Mouse (Mus musculus) G1E (cell line): ENCODE results near the gene Scfd2.

ENCODE experiments used
- CTCF ChIP-seq: IDR thresholded peaks from 2 replicates; pipeline ENCODE4 v1.5.1; 2012; ENCODE audit warnings: low read depth, low read length, inconsistent platforms, mixed read lengths
- GATA1 ChIP-seq: IDR thresholded peaks from 2 replicates; pipeline ENCODE4 v1.6.1; 2012; ENCODE audit warnings: borderline replicate concordance, low read length, inconsistent platforms, mixed read lengths
- GATA2 ChIP-seq: IDR thresholded peaks from 2 replicates; pipeline ENCODE4 v1.6.1; 2012; ENCODE audit warnings: low read depth, low read length, inconsistent platforms, borderline replicate concordance
- POLR2AphosphoS5 ChIP-seq: IDR thresholded peaks from 2 replicates; pipeline ENCODE4 v1.6.1; 2012; ENCODE audit warnings: low read depth, low read length, inconsistent platforms; ENCODE audit not compliant: insufficient replicate concordance
- TAL1 ChIP-seq: conservative IDR thresholded peaks from 2 replicates; pipeline ENCODE4 v1.6.1; 2012; ENCODE audit warnings: low read depth, low read length, inconsistent platforms, mixed read lengths

- TF ChIP-seq GATA2 (no peak), GATA1 (no peak), POLR2AphosphoS5 (no peak), CTCF (no peak), TAL1 (no peak)
Measured at GRCm38 (mm10) chr5:74224480-74224879, 307.1 kb downstream of the Scfd2 start.
